Mouse (Mus musculus): Measurements from ENCODE around the gene Srrt.

DNA sequence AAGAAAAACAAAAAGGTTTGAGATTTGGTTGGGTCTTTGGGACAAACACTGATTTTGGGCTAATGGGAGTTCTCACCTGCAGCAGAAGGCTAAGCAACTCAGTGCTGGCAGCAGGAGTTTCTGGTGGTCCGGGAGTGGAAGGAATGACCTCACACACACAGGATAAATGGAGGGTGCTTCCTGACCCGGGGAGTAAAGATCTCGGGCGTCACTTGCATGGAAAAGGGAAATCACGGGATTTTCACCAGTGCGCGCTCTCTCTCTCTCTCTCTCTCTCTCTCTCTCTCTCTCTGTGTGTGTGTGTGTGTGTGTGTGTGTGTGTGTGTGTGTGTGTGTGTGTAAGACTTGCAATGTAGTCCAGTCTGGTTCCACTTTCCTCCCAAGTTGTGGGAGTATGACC, 40.4 kb upstream of the Srrt start:
- TF ChIP-seq CTCF (IDR thresholded peaks at IDR 0.05; ENCODE audit: borderline replicate concordance, insufficient read depth, low read length): no peak
- no peak for TF ChIP-seq POLR2A (IDR thresholded peaks at IDR 0.05; ENCODE audit: low read depth, low read length)
